Mouse (Mus musculus) heart, embryonic 12.5 days (tissue): Measurements from ENCODE around the gene Cdca5. TPM values are rescaled to one million over a fixed set of nuclear protein-coding genes. Genes with fewer than 3 reads are reported as not detected.
"Not testable (repeated sequence)": the region's sequence is repeated elsewhere in the genome, so short reads cannot be mapped to it uniquely, and the experiment has no call there.

Experiments used
- ATAC-seq: fragments of 200-750 bp; cut with Nextera tagmentation; 2 replicates; pipeline ENCODE4 v1.8.0; 2017; ENCODE audit warnings: moderate TSS enrichment, moderate library complexity; ENCODE audit not compliant: insufficient number of reproducible peaks, low FRiP score
- H3K27ac ChIP-seq: fragments of 300-500 bp; sonication (generic); 2 replicates; pipeline ENCODE4 v1.5.1; 2016; ENCODE audit warnings: mild to moderate bottlenecking, moderate library complexity; ENCODE audit not compliant: poor library complexity, severe bottlenecking
- H3K27me3 ChIP-seq: fragments of 300-500 bp; sonication (generic); replicated peaks from 2 replicates; pipeline ENCODE4 v1.6.1; 2016; ENCODE audit warnings: mild to moderate bottlenecking, moderate library complexity
- H3K36me3 ChIP-seq: fragments of 300-500 bp; sonication (generic); 2 replicates; pipeline ENCODE4 v1.6.1; 2016; ENCODE audit warnings: mild to moderate bottlenecking, moderate library complexity
- H3K4me1 ChIP-seq: fragments of 300-500 bp; sonication (generic); replicated peaks from 2 replicates; pipeline ENCODE4 v1.6.1; 2016; ENCODE audit warnings: mild to moderate bottlenecking
- H3K4me2 ChIP-seq: fragments of 300-500 bp; sonication (generic); 2 replicates; pipeline ENCODE4 v1.6.1; 2016; ENCODE audit warnings: mild to moderate bottlenecking, moderate library complexity
- H3K4me3 ChIP-seq: fragments of 300-500 bp; sonication (generic); 2 replicates; pipeline ENCODE4 v1.5.1; 2016; ENCODE audit warnings: mild to moderate bottlenecking
- H3K9ac ChIP-seq: fragments of 300-500 bp; sonication (generic); 2 replicates; pipeline ENCODE4 v1.6.1; 2016; ENCODE audit warnings: mild to moderate bottlenecking, moderate library complexity
- H3K9me3 ChIP-seq: fragments of 300-500 bp; sonication (generic); replicated peaks from 2 replicates; pipeline ENCODE4 v1.6.1; 2016; ENCODE audit warnings: mild to moderate bottlenecking, moderate library complexity
- WGBS: fragments of 180-500 bp; shearing (Covaris S2); methylation state at CpG from one replicate; pipeline ENCODE4 v1.1.7; 2016; 5-methylcytosine and 5-hydroxymethylcytosine counted together
- polyA plus RNA-seq: library from polyadenylated mRNA; unstranded; fragments of >200 nt; fragmentation: Nextera tagmentation; extraction: Ambion mirVana; gene quantifications from 2 replicates; pipeline ENCODE4 v1.2.1, GENCODE M21; 2016

The Cdca5 gene
- polyA plus RNA-seq: 27.4 and 27.7 TPM in 2 replicates

- peaks cover 55% of the 10 kb centered on the region for H3K36me3 ChIP-seq
- under 1% methylated on average over 58 of the region's 58 CpGs for WGBS
These were observed at the start of gene Cdca5, which contains the start of gene Zfpl1 for GRCm38 (mm10) chr19:6084478-6085248. Gene Cdca5 (plus strand): TSS chr19:6084983. Gene Zfpl1 (minus strand): TSS chr19:6084956.

GRCm38 (mm10) chr19:6035966-6036585 is 48.7 kb upstream of the Cdca5 start:
- Histone ChIP-seq H3K27me3 (no peaks in the 10 kb centered on the region), H3K9me3 (no peaks in the 10 kb centered on the region), H3K4me3 (no peak overlapping the region), H3K9ac (no peak overlapping the region), H3K4me2 (no peak overlapping the region), H3K36me3 (no peaks in the 10 kb centered on the region), H3K4me1 (no peaks in the 10 kb centered on the region), H3K27ac (no peak overlapping the region)
- WGBS: 70% methylated on average over 9 of the region's 9 CpGs
- no peak for ATAC-seq

More at GRCm38 (mm10) chr19:6084478-6085248, at the start of gene Cdca5, which contains the start of gene Zfpl1:
- ATAC-seq: peak; percentile 93
- Histone ChIP-seq H3K4me1 (peaks cover 17% of the 10 kb centered on the region), H3K27me3 (no peaks in the 10 kb centered on the region), H3K4me2 (peak within 1 kb of the TSS; percentile 91), H3K27ac (peak within 1 kb of the TSS; percentile 53; the same call in 1 of the 2 replicates), H3K9ac (peak within 1 kb of the TSS; percentile 81), H3K4me3 (peak within 1 kb of the TSS; percentile 83), H3K9me3 (no peaks in the 10 kb centered on the region)

- Histone ChIP-seq H3K27ac (no peak overlapping the region), H3K4me1 (no peaks in the 10 kb centered on the region), H3K9ac (no peak overlapping the region), H3K36me3 (no peaks in the 10 kb centered on the region), H3K9me3 (no peaks in the 10 kb centered on the region), H3K4me3 (no peak overlapping the region), H3K4me2 (no peak overlapping the region), H3K27me3 (no peaks in the 10 kb centered on the region)
- ATAC-seq: no peak
These were observed 47.1 kb upstream of the Cdca5 start for GRCm38 (mm10) chr19:6037695-6038094.

GRCm38 (mm10) chr19:6038326-6038725 is 46.5 kb upstream of the Cdca5 start:
- no peak for ATAC-seq
- 71% methylated on average over 7 of the region's 7 CpGs for WGBS
- no peak overlapping the region for H3K4me3 ChIP-seq

GRCm38 (mm10) chr19:6040002-6040401 is 44.8 kb upstream of the Cdca5 start:
- Histone ChIP-seq H3K4me2 (no peak overlapping the region), H3K4me3 (no peak overlapping the region), H3K9me3 (no peaks in the 10 kb centered on the region), H3K27me3 (no peaks in the 10 kb centered on the region), H3K36me3 (no peaks in the 10 kb centered on the region), H3K27ac (no peak overlapping the region), H3K9ac (no peak overlapping the region), H3K4me1 (0 out of 2 replicates have a peak, but pooled peaks cover under 1% of the 10 kb centered on the region)
- ATAC-seq: no peak

More at GRCm38 (mm10) chr19:6038326-6038725, 46.5 kb upstream of the Cdca5 start:
- no peak overlapping the region for H3K9ac ChIP-seq
- H3K36me3 ChIP-seq: no peaks in the 10 kb centered on the region
- no peaks in the 10 kb centered on the region for H3K9me3 ChIP-seq
- H3K4me2 ChIP-seq: no peak overlapping the region
- no peaks in the 10 kb centered on the region for H3K27me3 ChIP-seq
- H3K4me1 ChIP-seq: no peaks in the 10 kb centered on the region
- no peak overlapping the region for H3K27ac ChIP-seq

- WGBS: 79% methylated on average over 9 of the region's 9 CpGs
- no peaks in the 10 kb centered on the region for H3K36me3 ChIP-seq
- H3K4me1 ChIP-seq: peaks cover 8% of the 10 kb centered on the region
- no peak overlapping the region for H3K27ac ChIP-seq
- no peaks in the 10 kb centered on the region for H3K27me3 ChIP-seq
- H3K4me2 ChIP-seq: no peak overlapping the region
- H3K9me3 ChIP-seq: no peaks in the 10 kb centered on the region
- no peak for ATAC-seq
- no peak overlapping the region for H3K4me3 ChIP-seq
- no peak overlapping the region for H3K9ac ChIP-seq
These were observed 42.5 kb upstream of the Cdca5 start for GRCm38 (mm10) chr19:6042293-6042692.

GRCm38 (mm10) chr19:6044102-6044501 is 40.7 kb upstream of the Cdca5 start:
- H3K36me3 ChIP-seq, H3K4me3 ChIP-seq, H3K4me2 ChIP-seq, H3K27ac ChIP-seq, H3K9ac ChIP-seq, H3K27me3 ChIP-seq, H3K9me3 ChIP-seq, ATAC-seq: not testable (repeated sequence)
- 54% methylated on average over 4 of the region's 4 CpGs for WGBS
- H3K4me1 ChIP-seq: peaks cover 26% of the 10 kb centered on the region

GRCm38 (mm10) chr19:6045366-6046293 is 39.2 kb upstream of the Cdca5 start:
- ATAC-seq: peak; percentile 49; the same call in 1 of the 2 replicates
- peak overlapping the region; percentile 93 for H3K4me2 ChIP-seq
- H3K27me3 ChIP-seq: no peaks in the 10 kb centered on the region
- peak overlapping the region; percentile 97 for H3K4me3 ChIP-seq
- 17% methylated on average over 20 of the region's 20 CpGs for WGBS
- H3K9ac ChIP-seq: peak overlapping the region; percentile 74
- H3K9me3 ChIP-seq: no peaks in the 10 kb centered on the region
- peaks cover 26% of the 10 kb centered on the region for H3K4me1 ChIP-seq
- H3K27ac ChIP-seq: peak overlapping the region; percentile 98
- peaks cover 24% of the 10 kb centered on the region for H3K36me3 ChIP-seq

- ATAC-seq: peak; percentile 90
- peak within 1 kb of the TSS; percentile 97 for H3K9ac ChIP-seq
These were observed 38.3 kb upstream of the Cdca5 start, which contains the start of gene Syvn1 for GRCm38 (mm10) chr19:6046294-6047153. Gene Syvn1 (plus strand): TSS chr19:6046576.

More at GRCm38 (mm10) chr19:6046294-6047153, 38.3 kb upstream of the Cdca5 start, which contains the start of gene Syvn1:
- peak within 1 kb of the TSS; percentile 97 for H3K4me3 ChIP-seq
- peak within 1 kb of the TSS; percentile 98 for H3K27ac ChIP-seq
- H3K36me3 ChIP-seq: peaks cover 33% of the 10 kb centered on the region
- H3K9me3 ChIP-seq: no peaks in the 10 kb centered on the region
- WGBS: 0% methylated on average over 65 of the region's 65 CpGs
- H3K4me2 ChIP-seq: peak within 1 kb of the TSS; percentile 93
- no peaks in the 10 kb centered on the region for H3K27me3 ChIP-seq
- H3K4me1 ChIP-seq: peaks cover 26% of the 10 kb centered on the region
